Mouse (Mus musculus) midbrain, embryonic 13.5 days (tissue): Measurements from ENCODE around the gene Calml3. TPM values are rescaled to one million over a fixed set of nuclear protein-coding genes. Genes with fewer than 3 reads are reported as not detected.
"Not testable (repeated sequence)": the region's sequence is repeated elsewhere in the genome, so short reads cannot be mapped to it uniquely, and the experiment has no call there.

Experiments
- ATAC-seq: fragments of 200-750 bp; cut with Nextera tagmentation; 2 replicates; pipeline ENCODE4 v1.8.0; 2017; ENCODE audit warnings: mild to moderate bottlenecking, moderate TSS enrichment, moderate library complexity
- H3K27ac ChIP-seq: fragments of 300-500 bp; sonication (generic); 2 replicates; pipeline ENCODE4 v1.5.1; 2015; ENCODE audit warnings: inconsistent platforms, mild to moderate bottlenecking, moderate library complexity
- H3K27me3 ChIP-seq: fragments of 300-500 bp; sonication (generic); 2 replicates; pipeline ENCODE4 v1.6.1; 2015; ENCODE audit warnings: mild to moderate bottlenecking, inconsistent platforms
- H3K36me3 ChIP-seq: fragments of 300-500 bp; sonication (generic); 2 replicates; pipeline ENCODE4 v1.6.1; 2015; ENCODE audit warnings: mild to moderate bottlenecking, inconsistent platforms
- H3K4me1 ChIP-seq: fragments of 300-500 bp; sonication (generic); replicated peaks from 2 replicates; pipeline ENCODE4 v1.6.1; 2015; ENCODE audit warnings: inconsistent platforms
- H3K4me2 ChIP-seq: fragments of 300-500 bp; sonication (generic); replicated peaks from 2 replicates; pipeline ENCODE4 v1.6.1; 2015; ENCODE audit warnings: moderate library complexity, mild to moderate bottlenecking, inconsistent platforms
- H3K4me3 ChIP-seq: fragments of 300-500 bp; sonication (generic); replicated peaks from 2 replicates; pipeline ENCODE4 v1.5.1; 2015; ENCODE audit warnings: mild to moderate bottlenecking, inconsistent platforms
- H3K9ac ChIP-seq: fragments of 300-500 bp; sonication (generic); replicated peaks from 2 replicates; pipeline ENCODE4 v1.6.1; 2015; ENCODE audit warnings: mild to moderate bottlenecking, inconsistent platforms
- H3K9me3 ChIP-seq: fragments of 300-500 bp; sonication (generic); 2 replicates; pipeline ENCODE4 v1.6.1; 2016; ENCODE audit warnings: mild to moderate bottlenecking, inconsistent platforms
- WGBS: fragments of 180-500 bp; shearing (Covaris S2); methylation state at CpG from one replicate; pipeline ENCODE4 v1.1.7; 2015; 5-methylcytosine and 5-hydroxymethylcytosine counted together
- polyA plus RNA-seq: library from polyadenylated mRNA; unstranded; fragments of >200 nt; fragmentation: Nextera tagmentation; extraction: Ambion mirVana; gene quantifications from 2 replicates; pipeline ENCODE4 v1.2.1, GENCODE M21; 2015

Calml3 gene
- polyA plus RNA-seq = not detected in 2 replicates

GRCm38 (mm10) chr13:3804186-3804585 lies at the start of gene Calml3:
TSS of gene Calml3 (minus strand) at chr13:3804316.
- WGBS = 90% methylated on average over 13 of the region's 13 CpGs
- Histone ChIP-seq H3K4me2 (no peak within 1 kb of the TSS), H3K9ac (no peak within 1 kb of the TSS), H3K4me1 (no peaks in the 10 kb centered on the region), H3K36me3 (no peaks in the 10 kb centered on the region), H3K9me3 (no peaks in the 10 kb centered on the region), H3K4me3 (no peak within 1 kb of the TSS), H3K27me3 (no peaks in the 10 kb centered on the region), H3K27ac (no peak within 1 kb of the TSS)
- no peak for ATAC-seq

- no peak overlapping the region for H3K27ac ChIP-seq
- no peaks in the 10 kb centered on the region for H3K27me3 ChIP-seq
- no peaks in the 10 kb centered on the region for H3K9me3 ChIP-seq
- H3K4me3 ChIP-seq = no peak overlapping the region
- no peak overlapping the region for H3K9ac ChIP-seq
- H3K36me3 ChIP-seq = no peaks in the 10 kb centered on the region
- 83% methylated on average over 1 of the region's 1 CpGs for WGBS
- no peak for ATAC-seq
- no peak overlapping the region for H3K4me2 ChIP-seq
- H3K4me1 ChIP-seq = no peaks in the 10 kb centered on the region
Observed at GRCm38 (mm10) chr13:3850330-3850729, 46.2 kb upstream of the Calml3 start.

GRCm38 (mm10) chr13:3840662-3841061 lies 36.5 kb upstream of the Calml3 start:
- not testable (repeated sequence) for ATAC-seq, H3K27ac ChIP-seq, H3K9ac ChIP-seq, H3K9me3 ChIP-seq, H3K4me3 ChIP-seq, H3K4me2 ChIP-seq, H3K36me3 ChIP-seq, H3K4me1 ChIP-seq, H3K27me3 ChIP-seq

- H3K9me3 ChIP-seq, ATAC-seq: not testable (repeated sequence)
Observed at GRCm38 (mm10) chr13:3837312-3837807, 33.2 kb upstream of the Calml3 start, which contains the start of gene Calm4. TSS of gene Calm4 (plus strand) at chr13:3837757.

GRCm38 (mm10) chr13:3833644-3834043 lies 29.5 kb upstream of the Calml3 start:
- not testable (repeated sequence) for H3K4me2 ChIP-seq, H3K9me3 ChIP-seq, H3K36me3 ChIP-seq, H3K27ac ChIP-seq, ATAC-seq, H3K4me1 ChIP-seq, H3K9ac ChIP-seq, H3K27me3 ChIP-seq, H3K4me3 ChIP-seq

More at GRCm38 (mm10) chr13:3837312-3837807, 33.2 kb upstream of the Calml3 start, which contains the start of gene Calm4:
- not testable (repeated sequence) for H3K27ac ChIP-seq, H3K4me2 ChIP-seq, H3K9ac ChIP-seq, H3K4me1 ChIP-seq, H3K36me3 ChIP-seq, H3K27me3 ChIP-seq, H3K4me3 ChIP-seq

GRCm38 (mm10) chr13:3832450-3832849 lies 28.3 kb upstream of the Calml3 start:
- Histone ChIP-seq H3K27me3 (no peaks in the 10 kb centered on the region), H3K9me3 (no peaks in the 10 kb centered on the region), H3K4me2 (no peak overlapping the region), H3K4me1 (no peaks in the 10 kb centered on the region), H3K36me3 (no peaks in the 10 kb centered on the region), H3K27ac (no peak overlapping the region), H3K9ac (no peak overlapping the region), H3K4me3 (no peak overlapping the region)
- no peak for ATAC-seq
- 70% methylated on average over 2 of the region's 2 CpGs for WGBS

- no peaks in the 10 kb centered on the region for H3K27me3 ChIP-seq
- no peak overlapping the region for H3K9ac ChIP-seq
- no peaks in the 10 kb centered on the region for H3K4me1 ChIP-seq
- H3K27ac ChIP-seq = no peak overlapping the region
- no peak overlapping the region for H3K4me2 ChIP-seq
- 85% methylated on average over 1 of the region's 1 CpGs for WGBS
- no peaks in the 10 kb centered on the region for H3K36me3 ChIP-seq
- no peak for ATAC-seq
- no peak overlapping the region for H3K4me3 ChIP-seq
- no peaks in the 10 kb centered on the region for H3K9me3 ChIP-seq
Observed at GRCm38 (mm10) chr13:3831994-3832393, 27.9 kb upstream of the Calml3 start.

GRCm38 (mm10) chr13:3831546-3831945 lies 27.4 kb upstream of the Calml3 start:
- H3K9ac ChIP-seq = no peak overlapping the region
- no peak overlapping the region for H3K27ac ChIP-seq
- WGBS = 83% methylated on average over 5 of the region's 5 CpGs
- H3K27me3 ChIP-seq = no peaks in the 10 kb centered on the region
- no peak for ATAC-seq
- H3K4me1 ChIP-seq = no peaks in the 10 kb centered on the region
- H3K4me2 ChIP-seq = no peak overlapping the region
- no peaks in the 10 kb centered on the region for H3K36me3 ChIP-seq
- no peaks in the 10 kb centered on the region for H3K9me3 ChIP-seq
- no peak overlapping the region for H3K4me3 ChIP-seq

- H3K4me1 ChIP-seq = no peaks in the 10 kb centered on the region
- H3K4me2 ChIP-seq = no peak overlapping the region
- no peaks in the 10 kb centered on the region for H3K36me3 ChIP-seq
- no peak overlapping the region for H3K27ac ChIP-seq
- no peak overlapping the region for H3K9ac ChIP-seq
- H3K9me3 ChIP-seq = no peaks in the 10 kb centered on the region
- H3K4me3 ChIP-seq = no peak overlapping the region
- no peak for ATAC-seq
- H3K27me3 ChIP-seq = no peaks in the 10 kb centered on the region
Observed at GRCm38 (mm10) chr13:3825726-3826125, 21.6 kb upstream of the Calml3 start.

- Histone ChIP-seq H3K36me3 (no peaks in the 10 kb centered on the region), H3K4me2 (no peak overlapping the region), H3K27me3 (no peaks in the 10 kb centered on the region), H3K4me1 (no peaks in the 10 kb centered on the region), H3K4me3 (no peak overlapping the region), H3K9me3 (no peaks in the 10 kb centered on the region), H3K9ac (no peak overlapping the region), H3K27ac (no peak overlapping the region)
- 69% methylated on average over 4 of the region's 4 CpGs for WGBS
- ATAC-seq = no peak
Observed at GRCm38 (mm10) chr13:3822105-3822504, 18.0 kb upstream of the Calml3 start.

GRCm38 (mm10) chr13:3818740-3819076 lies 14.6 kb upstream of the Calml3 start:
- Histone ChIP-seq H3K4me2 (no peak overlapping the region), H3K27me3 (no peaks in the 10 kb centered on the region), H3K27ac (no peak overlapping the region), H3K36me3 (no peaks in the 10 kb centered on the region), H3K9me3 (no peaks in the 10 kb centered on the region), H3K4me1 (no peaks in the 10 kb centered on the region), H3K4me3 (no peak overlapping the region), H3K9ac (no peak overlapping the region)
- WGBS = 90% methylated on average over 2 of the region's 2 CpGs
- ATAC-seq = no peak

GRCm38 (mm10) chr13:3818012-3818739 lies 14.1 kb upstream of the Calml3 start:
- H3K27ac ChIP-seq = no peak overlapping the region
- H3K9ac ChIP-seq = no peak overlapping the region
- H3K4me3 ChIP-seq = no peak overlapping the region
- H3K4me2 ChIP-seq = no peak overlapping the region
- H3K4me1 ChIP-seq = no peaks in the 10 kb centered on the region
- no peak for ATAC-seq
- 84% methylated on average over 5 of the region's 5 CpGs for WGBS
- H3K9me3 ChIP-seq = no peaks in the 10 kb centered on the region
- no peaks in the 10 kb centered on the region for H3K36me3 ChIP-seq
- no peaks in the 10 kb centered on the region for H3K27me3 ChIP-seq
